Mouse (Mus musculus) small intestine, adult 2 months (tissue): Measurements from ENCODE around the gene Esrrg. TPM values are rescaled to one million over a fixed set of nuclear protein-coding genes. Genes with fewer than 3 reads are reported as not detected.

Experiments
- H3K27ac ChIP-seq: fragments of 200-500 bp; 2 replicates; pipeline ENCODE4 v1.5.1; 2012; ENCODE audit warnings: low read depth, low read length, control low read depth, inconsistent platforms; ENCODE audit not compliant: insufficient read depth
- H3K27me3 ChIP-seq: fragments of 200-500 bp; 2 replicates; pipeline ENCODE4 v1.6.1; 2012; ENCODE audit warnings: mild to moderate bottlenecking, moderate library complexity, low read length, inconsistent platforms; ENCODE audit not compliant: control insufficient read depth, insufficient read depth
- H3K36me3 ChIP-seq: fragments of 200-500 bp; 2 replicates; pipeline ENCODE4 v1.6.1; 2012; ENCODE audit warnings: mild to moderate bottlenecking, low read length, control low read depth, inconsistent platforms; ENCODE audit not compliant: control insufficient read depth, insufficient read depth
- H3K4me1 ChIP-seq: fragments of 200-500 bp; 2 replicates; pipeline ENCODE4 v1.6.1; 2012; ENCODE audit warnings: low read length, inconsistent platforms, mixed read lengths; ENCODE audit not compliant: control insufficient read depth, insufficient read depth, insufficient read length
- H3K4me3 ChIP-seq: fragments of 200-500 bp; 2 replicates; pipeline ENCODE4 v1.5.1; 2012; ENCODE audit warnings: low read depth, mild to moderate bottlenecking, control low read depth, inconsistent platforms, low read length, moderate library complexity
- CTCF ChIP-seq: fragments of 200-500 bp; IDR thresholded peaks from 2 replicates; pipeline ENCODE4 v1.5.1; 2012; ENCODE audit warnings: low read depth, mild to moderate bottlenecking, control low read depth, inconsistent platforms, low read length, moderate library complexity, mixed read lengths; ENCODE audit not compliant: insufficient replicate concordance, insufficient read length; ENCODE audit errors: extremely low read depth
- POLR2A ChIP-seq: fragments of 200-500 bp; IDR thresholded peaks from 2 replicates; pipeline ENCODE4 v1.6.1; 2012; ENCODE audit warnings: low read depth, mild to moderate bottlenecking, control low read depth, inconsistent platforms, low read length, moderate library complexity
- WGBS: fragments of 180-500 bp; shearing (Covaris S2); methylation state at CpG from one replicate; pipeline ENCODE4 v1.1.7; 2018; 5-methylcytosine and 5-hydroxymethylcytosine counted together
- polyA plus RNA-seq: library from polyadenylated mRNA; depleted of rRNA; stranded (reverse); fragments of >200 nt; gene quantifications from 2 replicates; pipeline ENCODE4 v1.2.3, GENCODE M21; 2012

Gene Esrrg
- polyA plus RNA-seq, 1 experiment: 0.72 TPM

GRCm38 (mm10) chr1:187663376-187663775 lies 54.8 kb downstream of the Esrrg start:
- Histone ChIP-seq H3K36me3 (no peaks in the 10 kb centered on the region), H3K4me3 (peak overlapping the region; percentile 44; the same call in 1 of the 2 replicates)

GRCm38 (mm10) chr1:187664261-187664660 lies 55.7 kb downstream of the Esrrg start:
- no peaks in the 10 kb centered on the region for H3K36me3 ChIP-seq
- WGBS: 26% methylated on average over 7 of the region's 7 CpGs
- peaks cover 3% of the 10 kb centered on the region; the same call in 1 of the 2 replicates for H3K4me1 ChIP-seq
- H3K27ac ChIP-seq: no peak overlapping the region
- TF ChIP-seq CTCF (no peak), POLR2A (no peak)
- peak overlapping the region; percentile 15; the same call in 1 of the 2 replicates for H3K4me3 ChIP-seq
- no peaks in the 10 kb centered on the region for H3K27me3 ChIP-seq

More at GRCm38 (mm10) chr1:187663376-187663775, 54.8 kb downstream of the Esrrg start:
- 27% methylated on average over 6 of the region's 6 CpGs for WGBS
- TF ChIP-seq CTCF (no peak), POLR2A (no peak)
- Histone ChIP-seq H3K27ac (no peak overlapping the region), H3K4me1 (peaks cover 3% of the 10 kb centered on the region; the same call in 1 of the 2 replicates), H3K27me3 (no peaks in the 10 kb centered on the region)

- 46% methylated on average over 10 of the region's 10 CpGs for WGBS
- no peaks in the 10 kb centered on the region for H3K27me3 ChIP-seq
- H3K4me1 ChIP-seq: peaks cover 3% of the 10 kb centered on the region; the same call in 1 of the 2 replicates
- no peak overlapping the region for H3K27ac ChIP-seq
- TF ChIP-seq POLR2A: no peak
- no peak for TF ChIP-seq CTCF
- no peaks in the 10 kb centered on the region for H3K36me3 ChIP-seq
- H3K4me3 ChIP-seq: no peak overlapping the region
Observed at GRCm38 (mm10) chr1:187665901-187666600, 57.5 kb downstream of the Esrrg start.

GRCm38 (mm10) chr1:187669746-187670145 lies 61.2 kb downstream of the Esrrg start:
- H3K36me3 ChIP-seq: no peaks in the 10 kb centered on the region
- 90% methylated on average over 6 of the region's 6 CpGs for WGBS
- no peak overlapping the region for H3K27ac ChIP-seq
- peaks cover 8% of the 10 kb centered on the region; the same call in 1 of the 2 replicates for H3K4me1 ChIP-seq
- no peak overlapping the region for H3K4me3 ChIP-seq
- TF ChIP-seq POLR2A (no peak), CTCF (no peak)
- no peaks in the 10 kb centered on the region for H3K27me3 ChIP-seq

- H3K4me3 ChIP-seq: no peak overlapping the region
- H3K27ac ChIP-seq: no peak overlapping the region
- H3K27me3 ChIP-seq: no peaks in the 10 kb centered on the region
- no peak for TF ChIP-seq POLR2A
- no peak for TF ChIP-seq CTCF
- WGBS: 79% methylated on average over 5 of the region's 5 CpGs
- no peaks in the 10 kb centered on the region; the same call in 1 of the 2 replicates for H3K36me3 ChIP-seq
- peaks cover 10% of the 10 kb centered on the region; the same call in 1 of the 2 replicates for H3K4me1 ChIP-seq
Observed at GRCm38 (mm10) chr1:187672446-187672845, 63.9 kb downstream of the Esrrg start.

- no peaks in the 10 kb centered on the region; the same call in 1 of the 2 replicates for H3K36me3 ChIP-seq
- WGBS: 24% methylated on average over 10 of the region's 10 CpGs
- TF ChIP-seq POLR2A (no peak), CTCF (no peak)
- no peak overlapping the region for H3K27ac ChIP-seq
- H3K27me3 ChIP-seq: no peaks in the 10 kb centered on the region
- peaks cover 10% of the 10 kb centered on the region; the same call in 1 of the 2 replicates for H3K4me1 ChIP-seq
- H3K4me3 ChIP-seq: no peak overlapping the region
Observed at GRCm38 (mm10) chr1:187674771-187675186, 66.2 kb downstream of the Esrrg start.

- H3K4me3 ChIP-seq: no peak overlapping the region
- H3K36me3 ChIP-seq: no peaks in the 10 kb centered on the region; the same call in 1 of the 2 replicates
- H3K4me1 ChIP-seq: peaks cover 10% of the 10 kb centered on the region; the same call in 1 of the 2 replicates
- no peaks in the 10 kb centered on the region for H3K27me3 ChIP-seq
- H3K27ac ChIP-seq: no peak overlapping the region
- WGBS: 86% methylated on average over 10 of the region's 10 CpGs
- no peak for TF ChIP-seq CTCF
- no peak for TF ChIP-seq POLR2A
Observed at GRCm38 (mm10) chr1:187676626-187677025, 68.0 kb downstream of the Esrrg start.
